Mouse (Mus musculus): ENCODE measurements around the gene Smagp. TPM values are rescaled to one million over a fixed set of nuclear protein-coding genes. Genes with fewer than 3 reads are reported as not detected.

Gene Smagp
- polyA plus RNA-seq, 1 experiment: 0.21 TPM

DNA sequence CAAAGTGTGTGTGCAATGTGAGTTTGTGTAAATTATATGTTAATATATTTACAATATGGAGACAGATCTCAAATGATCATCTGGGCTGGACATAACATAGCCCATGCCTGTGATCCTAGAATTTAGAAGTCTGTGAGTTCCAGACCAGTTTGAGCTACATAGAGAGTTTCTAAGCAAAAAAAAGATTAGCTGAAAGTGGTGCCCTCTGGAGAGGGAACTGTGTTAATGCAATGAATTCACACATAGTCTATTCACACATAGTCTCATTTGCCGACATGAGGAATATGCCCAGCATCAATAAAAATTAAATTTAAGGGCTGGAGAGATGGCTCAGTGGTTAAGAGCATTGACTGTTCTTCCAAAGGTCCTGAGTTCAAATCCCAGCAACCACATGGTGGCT, 39.8 kb upstream of the Smagp start:
- Histone ChIP-seq H3K79me3 (ENCODE audit: low read depth) (no peaks in the 10 kb centered on the region), H3K79me2 (ENCODE audit: control insufficient read depth, insufficient read depth) (no peaks in the 10 kb centered on the region), H3K27me3 (ENCODE audit: control insufficient read depth, insufficient read depth, insufficient read length) (no peaks in the 10 kb centered on the region), H3K4me3 (ENCODE audit: insufficient read depth, poor library complexity, severe bottlenecking) (no peak overlapping the region), H3ac (ENCODE audit: control insufficient read depth, insufficient read length, low read depth) (no peak overlapping the region), H3K36me3 (ENCODE audit: control insufficient read depth, insufficient read depth) (peaks cover 18% of the 10 kb centered on the region)
- TF ChIP-seq CEBPB (IDR thresholded peaks at IDR 0.05; ENCODE audit: low read depth): no peak
- TF ChIP-seq USF1 (IDR thresholded peaks at IDR 0.05; ENCODE audit: low read depth): no peak
- no peak for TF ChIP-seq MYOG (IDR thresholded peaks at IDR 0.05; ENCODE audit: control insufficient read depth, extremely low read depth, insufficient read length)
- no peak for TF ChIP-seq CTCF (IDR thresholded peaks at IDR 0.05; ENCODE audit: control insufficient read depth, insufficient read depth, insufficient read length)
- no peak for TF ChIP-seq MAX (IDR thresholded peaks at IDR 0.05)
- no peak for TF ChIP-seq MYOD1 (IDR thresholded peaks at IDR 0.05; ENCODE audit: control insufficient read depth, insufficient read length, low read depth)
- no peak for TF ChIP-seq FOSL1 (IDR thresholded peaks at IDR 0.05; ENCODE audit: insufficient read depth, low read length, poor library complexity, severe bottlenecking)

GRCm38 (mm10) chr15:100675486-100675885, 38.7 kb upstream of the Smagp start:
- H3K4me3 ChIP-seq (ENCODE audit: insufficient read depth, poor library complexity, severe bottlenecking): no peak overlapping the region
- H3K79me2 ChIP-seq (ENCODE audit: control insufficient read depth, insufficient read depth): no peaks in the 10 kb centered on the region
- no peaks in the 10 kb centered on the region for H3K27me3 ChIP-seq (ENCODE audit: control insufficient read depth, insufficient read depth, insufficient read length)
- H3K36me3 ChIP-seq (ENCODE audit: control insufficient read depth, insufficient read depth): peaks cover 18% of the 10 kb centered on the region
- H3ac ChIP-seq (ENCODE audit: control insufficient read depth, insufficient read length, low read depth): no peak overlapping the region
- TF ChIP-seq FOSL1 (IDR thresholded peaks at IDR 0.05; ENCODE audit: insufficient read depth, low read length, poor library complexity, severe bottlenecking) (no peak), MYOD1 (IDR thresholded peaks at IDR 0.05; ENCODE audit: control insufficient read depth, insufficient read length, low read depth) (no peak), CEBPB (IDR thresholded peaks at IDR 0.05; ENCODE audit: low read depth) (no peak), MAX (IDR thresholded peaks at IDR 0.05) (no peak), MYOG (IDR thresholded peaks at IDR 0.05; ENCODE audit: control insufficient read depth, extremely low read depth, insufficient read length) (no peak), USF1 (IDR thresholded peaks at IDR 0.05; ENCODE audit: low read depth) (no peak), CTCF (IDR thresholded peaks at IDR 0.05; ENCODE audit: control insufficient read depth, insufficient read depth, insufficient read length) (no peak)
- no peaks in the 10 kb centered on the region for H3K79me3 ChIP-seq (ENCODE audit: low read depth)

GRCm38 (mm10) chr15:100674566-100674965, 37.8 kb upstream of the Smagp start:
- TF ChIP-seq USF1 (IDR thresholded peaks at IDR 0.05; ENCODE audit: low read depth) (no peak), MAX (IDR thresholded peaks at IDR 0.05) (no peak), CTCF (IDR thresholded peaks at IDR 0.05; ENCODE audit: control insufficient read depth, insufficient read depth, insufficient read length) (no peak), MYOD1 (IDR thresholded peaks at IDR 0.05; ENCODE audit: control insufficient read depth, insufficient read length, low read depth) (no peak), MYOG (IDR thresholded peaks at IDR 0.05; ENCODE audit: control insufficient read depth, extremely low read depth, insufficient read length) (no peak), FOSL1 (IDR thresholded peaks at IDR 0.05; ENCODE audit: insufficient read depth, low read length, poor library complexity, severe bottlenecking) (no peak), CEBPB (IDR thresholded peaks at IDR 0.05; ENCODE audit: low read depth) (no peak)
- Histone ChIP-seq H3K79me2 (ENCODE audit: control insufficient read depth, insufficient read depth) (no peaks in the 10 kb centered on the region), H3K27me3 (ENCODE audit: control insufficient read depth, insufficient read depth, insufficient read length) (no peaks in the 10 kb centered on the region), H3ac (ENCODE audit: control insufficient read depth, insufficient read length, low read depth) (no peak overlapping the region), H3K79me3 (ENCODE audit: low read depth) (no peaks in the 10 kb centered on the region), H3K4me3 (ENCODE audit: insufficient read depth, poor library complexity, severe bottlenecking) (no peak overlapping the region), H3K36me3 (ENCODE audit: control insufficient read depth, insufficient read depth) (peaks cover 18% of the 10 kb centered on the region)

GRCm38 (mm10) chr15:100673585-100674391, 37.0 kb upstream of the Smagp start:
- no peaks in the 10 kb centered on the region for H3K27me3 ChIP-seq (ENCODE audit: control insufficient read depth, insufficient read depth, insufficient read length)
- no peak overlapping the region for H3ac ChIP-seq (ENCODE audit: control insufficient read depth, insufficient read length, low read depth)
- TF ChIP-seq MAX (IDR thresholded peaks at IDR 0.05) (no peak), MYOD1 (IDR thresholded peaks at IDR 0.05; ENCODE audit: control insufficient read depth, insufficient read length, low read depth) (no peak), FOSL1 (IDR thresholded peaks at IDR 0.05; ENCODE audit: insufficient read depth, low read length, poor library complexity, severe bottlenecking) (no peak), USF1 (IDR thresholded peaks at IDR 0.05; ENCODE audit: low read depth) (no peak), CEBPB (IDR thresholded peaks at IDR 0.05; ENCODE audit: low read depth) (no peak), MYOG (IDR thresholded peaks at IDR 0.05; ENCODE audit: control insufficient read depth, extremely low read depth, insufficient read length) (no peak), CTCF (IDR thresholded peaks at IDR 0.05; ENCODE audit: control insufficient read depth, insufficient read depth, insufficient read length) (no peak)
- no peak overlapping the region for H3K4me3 ChIP-seq (ENCODE audit: insufficient read depth, poor library complexity, severe bottlenecking)
- no peaks in the 10 kb centered on the region for H3K79me2 ChIP-seq (ENCODE audit: control insufficient read depth, insufficient read depth)
- no peaks in the 10 kb centered on the region for H3K79me3 ChIP-seq (ENCODE audit: low read depth)
- peaks cover 18% of the 10 kb centered on the region for H3K36me3 ChIP-seq (ENCODE audit: control insufficient read depth, insufficient read depth)

- Histone ChIP-seq H3K27me3 (ENCODE audit: control insufficient read depth, insufficient read depth, insufficient read length) (peaks cover 12% of the 10 kb centered on the region), H3K4me3 (ENCODE audit: insufficient read depth, poor library complexity, severe bottlenecking) (no peak overlapping the region), H3ac (ENCODE audit: control insufficient read depth, insufficient read length, low read depth) (no peak overlapping the region), H3K79me3 (ENCODE audit: low read depth) (no peaks in the 10 kb centered on the region), H3K36me3 (ENCODE audit: control insufficient read depth, insufficient read depth) (peaks cover 17% of the 10 kb centered on the region), H3K79me2 (ENCODE audit: control insufficient read depth, insufficient read depth) (no peaks in the 10 kb centered on the region)
- no peak for TF ChIP-seq USF1 (IDR thresholded peaks at IDR 0.05; ENCODE audit: low read depth)
- no peak for TF ChIP-seq MAX (IDR thresholded peaks at IDR 0.05)
- TF ChIP-seq MYOD1 (IDR thresholded peaks at IDR 0.05; ENCODE audit: control insufficient read depth, insufficient read length, low read depth): no peak
- no peak for TF ChIP-seq MYOG (IDR thresholded peaks at IDR 0.05; ENCODE audit: control insufficient read depth, extremely low read depth, insufficient read length)
- TF ChIP-seq CTCF (IDR thresholded peaks at IDR 0.05; ENCODE audit: control insufficient read depth, insufficient read depth, insufficient read length): no peak
- TF ChIP-seq FOSL1 (IDR thresholded peaks at IDR 0.05; ENCODE audit: insufficient read depth, low read length, poor library complexity, severe bottlenecking): no peak
Observed at GRCm38 (mm10) chr15:100670833-100671232, 34.1 kb upstream of the Smagp start.

Data from C2C12 (cell line).